Mouse (Mus musculus): ENCODE measurements around the gene Dgki.

Dgki gene

DNA sequence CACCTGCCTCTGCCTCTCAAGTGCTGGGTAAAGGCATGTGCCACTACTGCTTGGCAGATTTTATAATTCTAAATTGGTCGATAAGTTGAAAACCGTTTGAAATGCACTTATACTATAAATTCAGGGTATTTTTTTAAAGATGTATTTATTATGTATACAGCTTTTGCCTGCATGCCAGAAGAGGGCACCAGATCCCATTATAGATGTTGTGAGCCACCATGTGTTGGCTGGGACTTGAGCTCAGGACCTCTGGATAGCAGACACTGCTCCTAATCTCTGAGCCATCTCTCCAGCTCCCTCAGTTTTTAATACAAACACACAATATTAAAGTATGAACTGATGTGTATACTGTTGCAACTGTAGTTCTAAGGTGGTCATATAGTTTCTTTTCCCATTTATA is 288.4 kb downstream of the Dgki start:
- DNase-seq (ENCODE audit: low spot score) = no peak

DNA sequence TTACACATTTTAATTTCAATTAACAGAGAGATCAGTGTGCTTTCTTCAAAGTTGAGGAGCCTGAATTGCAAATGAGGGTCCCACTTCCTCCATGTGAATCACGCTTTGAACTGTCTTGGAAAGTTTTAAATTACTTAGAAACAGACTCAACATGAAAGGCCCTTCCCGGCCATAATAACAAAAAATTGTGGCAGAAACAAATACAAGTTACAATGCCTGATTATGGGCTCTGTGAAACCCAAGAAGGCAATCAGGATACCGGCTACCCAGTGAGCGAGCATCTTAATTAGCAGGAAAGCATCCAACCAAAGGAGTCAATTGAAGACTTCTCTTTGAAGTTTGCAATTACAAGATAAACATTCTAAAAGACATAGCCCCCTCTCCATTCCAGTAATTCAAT is 292.4 kb downstream of the Dgki start:
- no peak for DNase-seq (ENCODE audit: low spot score)

DNA sequence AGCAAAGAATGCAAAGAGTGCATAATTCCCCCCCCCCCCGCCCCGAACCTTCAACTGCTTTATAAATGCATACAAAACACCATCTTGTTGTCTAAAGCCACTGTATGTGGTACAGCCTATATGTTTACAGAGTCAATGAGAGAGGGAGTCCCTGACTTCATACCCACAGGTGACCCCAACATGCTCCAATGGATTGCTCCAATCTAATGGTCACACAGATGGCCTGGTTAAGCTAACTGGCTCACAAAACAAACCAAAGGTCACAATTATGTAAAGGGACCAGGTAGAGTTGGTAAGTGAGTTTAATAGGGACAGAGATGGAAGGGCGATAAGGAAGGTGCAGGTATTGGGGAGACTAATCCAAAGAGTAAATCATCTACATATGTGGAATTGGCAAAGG is 295.1 kb downstream of the Dgki start:
- DNase-seq (ENCODE audit: low spot score) = no peak

GRCm38 (mm10) chr6:37003235-37003634 is 296.7 kb downstream of the Dgki start:
- no peak for DNase-seq (ENCODE audit: low spot score)

- no peak for DNase-seq (ENCODE audit: low spot score)
Measured at GRCm38 (mm10) chr6:36998942-36999341, 301.0 kb downstream of the Dgki start.

DNA sequence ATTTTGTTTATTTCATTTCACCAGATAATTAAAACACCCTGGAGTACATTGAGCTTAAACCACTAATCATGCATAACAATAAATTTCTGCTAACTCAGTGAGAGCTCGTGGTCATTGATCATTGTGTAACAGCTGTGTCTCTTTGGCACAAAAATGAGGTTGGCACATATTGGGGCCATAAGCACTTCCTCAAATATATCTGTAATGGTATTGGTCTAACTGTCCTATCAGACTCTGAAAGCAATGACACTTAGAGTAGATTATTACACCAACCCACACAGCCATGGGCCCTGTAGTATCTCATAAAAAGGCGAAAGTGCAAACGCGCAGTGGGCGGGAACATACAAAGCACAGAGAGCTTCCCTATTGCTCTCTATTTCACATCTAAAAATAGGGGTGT is 305.7 kb downstream of the Dgki start:
- DNase-seq (ENCODE audit: low spot score) = no peak

GRCm38 (mm10) chr6:36990186-36990585 is 309.8 kb downstream of the Dgki start:
- DNase-seq (ENCODE audit: low spot score) = no peak

DNA sequence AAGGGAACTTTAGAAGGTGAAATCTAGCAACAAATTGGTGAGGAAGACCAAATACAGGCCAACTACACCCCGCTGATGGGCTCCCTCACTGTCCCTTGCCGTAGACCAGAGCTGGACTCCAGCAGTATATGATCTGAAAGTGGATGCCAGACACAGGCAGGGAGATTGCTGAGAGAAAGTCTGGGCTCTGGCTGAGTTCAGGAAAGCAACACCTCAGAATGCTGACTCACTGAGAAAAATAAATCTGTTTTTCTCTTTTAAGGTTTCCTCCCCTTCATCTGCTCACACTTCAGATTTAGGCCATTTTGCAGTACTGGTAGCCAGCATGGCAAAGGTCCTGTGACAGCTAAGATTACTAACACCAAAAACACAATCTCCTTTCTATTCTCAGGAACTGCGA is 311.2 kb downstream of the Dgki start:
- no peak for DNase-seq (ENCODE audit: low spot score)

- DNase-seq (ENCODE audit: low spot score) = peak; percentile 24
Measured at GRCm38 (mm10) chr6:36981646-36982045, 318.3 kb downstream of the Dgki start.

- DNase-seq (ENCODE audit: low spot score) = no peak
Measured at GRCm38 (mm10) chr6:36980475-36980874, 319.5 kb downstream of the Dgki start.

DNA sequence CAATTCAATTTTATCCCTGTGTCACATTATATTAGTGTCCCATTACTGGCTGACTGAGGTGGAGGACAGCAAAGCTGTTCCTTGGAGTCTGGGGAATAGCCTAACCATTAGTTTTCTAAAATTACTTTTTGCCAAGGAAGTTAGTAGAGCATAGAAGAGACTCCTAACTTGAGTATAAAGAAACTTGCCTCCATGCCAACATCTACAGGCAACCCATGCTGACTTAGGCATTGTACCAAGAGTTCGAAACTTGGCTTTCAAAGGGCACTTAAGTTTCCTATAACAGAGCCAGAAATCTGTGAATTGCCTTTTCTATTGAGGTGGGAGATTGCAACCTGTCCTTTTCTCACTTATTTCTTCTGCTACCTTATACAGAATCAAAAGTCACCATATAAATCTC is 321.8 kb downstream of the Dgki start:
- no peak for DNase-seq (ENCODE audit: low spot score)

GRCm38 (mm10) chr6:36973096-36973495 is 326.9 kb downstream of the Dgki start:
- no peak for DNase-seq (ENCODE audit: low spot score)

- no peak for DNase-seq (ENCODE audit: low spot score)
Measured at GRCm38 (mm10) chr6:36972494-36972893, 327.5 kb downstream of the Dgki start.

DNA sequence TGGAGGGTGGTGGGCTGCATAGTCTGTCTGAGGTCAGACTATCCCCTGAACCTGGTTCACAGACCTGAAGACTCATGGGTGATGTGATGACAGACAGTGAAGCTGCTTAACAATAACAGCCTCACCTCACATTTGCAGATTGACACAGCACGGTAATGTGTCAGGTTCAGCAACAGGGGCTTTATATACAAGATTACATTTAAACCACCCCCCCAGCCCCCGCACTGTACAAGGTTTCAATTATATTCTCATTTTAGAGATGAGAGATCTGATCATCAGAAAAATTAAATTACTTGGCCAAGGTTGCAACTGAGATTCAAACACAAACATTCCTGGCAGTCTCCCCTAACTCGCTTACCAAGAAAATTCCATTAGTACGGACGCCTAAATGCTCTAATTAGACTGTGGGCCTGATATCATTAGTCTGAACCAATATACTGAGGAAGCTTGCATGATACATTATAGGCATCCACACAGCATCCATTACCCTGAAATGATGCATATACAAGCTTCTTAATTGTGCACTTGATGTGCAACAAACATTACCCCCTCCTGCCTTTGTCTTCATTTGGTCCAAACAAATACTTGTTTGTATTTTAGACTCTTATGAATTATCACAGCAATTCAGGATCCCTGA is 330.6 kb downstream of the Dgki start:
- DNase-seq (ENCODE audit: low spot score) = no peak

DNA sequence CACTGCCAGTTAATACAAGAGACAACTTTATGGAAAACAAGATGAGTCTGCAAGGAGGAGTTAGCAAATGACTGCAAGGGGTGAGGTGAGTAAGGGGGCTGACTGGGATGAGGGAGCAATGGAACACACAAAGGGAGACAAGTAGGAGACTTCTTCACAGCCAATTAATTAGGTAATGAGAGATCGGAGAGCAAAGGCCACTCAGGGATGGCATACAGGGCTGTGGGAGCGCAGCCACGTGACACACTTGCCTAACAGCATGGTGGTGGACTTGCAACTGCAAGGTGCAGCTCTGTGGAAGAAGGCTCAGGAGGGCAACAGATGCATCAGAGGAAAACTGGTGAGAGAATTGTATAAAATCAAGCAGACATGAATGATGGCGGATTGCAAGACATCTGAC is 339.3 kb downstream of the Dgki start:
- DNase-seq (ENCODE audit: low spot score) = no peak

GRCm38 (mm10) chr6:36955293-36955692 is 344.7 kb downstream of the Dgki start:
- no peak for DNase-seq (ENCODE audit: low spot score)

- no peak for DNase-seq (ENCODE audit: low spot score)
Measured at GRCm38 (mm10) chr6:36950648-36951047, 349.3 kb downstream of the Dgki start.

- DNase-seq (ENCODE audit: low spot score) = no peak
Measured at GRCm38 (mm10) chr6:36947861-36948260, 352.1 kb downstream of the Dgki start.

- no peak for DNase-seq (ENCODE audit: low spot score)
Measured at GRCm38 (mm10) chr6:36937527-36937926, 362.5 kb downstream of the Dgki start.

- no peak for DNase-seq (ENCODE audit: low spot score)
Measured at GRCm38 (mm10) chr6:36936816-36937215, 363.2 kb downstream of the Dgki start.

DNA sequence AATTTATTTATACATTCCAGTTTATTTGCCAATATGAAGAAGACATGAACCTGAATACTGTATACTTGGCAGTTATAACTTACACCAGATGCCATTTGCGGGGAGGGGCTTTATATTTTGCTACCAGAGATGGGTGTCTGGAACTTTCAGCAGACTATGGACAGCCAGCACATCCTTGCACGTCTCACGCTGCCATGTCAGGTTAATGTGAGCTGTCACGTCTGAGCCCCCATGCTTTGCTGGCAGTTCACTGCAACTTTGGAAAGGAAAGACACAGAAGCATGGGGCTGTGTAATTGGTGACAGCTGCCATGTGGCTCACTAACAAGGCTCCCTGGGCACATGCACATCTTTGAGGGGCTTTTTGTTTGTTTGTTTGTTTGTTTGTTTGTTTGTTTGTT is 368.5 kb downstream of the Dgki start:
- no peak for DNase-seq (ENCODE audit: low spot score)

DNA sequence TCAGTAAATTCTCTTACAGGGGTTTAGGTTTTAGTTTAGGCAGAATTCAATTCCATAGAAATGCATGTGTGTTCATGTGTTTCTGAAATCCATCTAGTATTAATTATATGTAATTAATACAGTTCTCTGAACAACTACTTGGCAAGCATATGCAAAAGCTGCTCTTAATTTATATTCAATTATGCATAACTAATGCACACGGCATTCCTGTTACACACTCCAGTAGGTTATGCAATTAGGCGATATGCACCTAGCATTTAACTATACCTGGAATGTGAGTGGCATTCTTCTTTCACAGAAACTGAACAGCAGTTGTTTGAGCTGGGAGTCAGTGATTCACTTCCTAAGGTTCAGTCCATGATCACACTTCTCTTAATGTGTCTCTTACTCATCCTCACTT is 370.2 kb downstream of the Dgki start:
- no peak for DNase-seq (ENCODE audit: low spot score)

GRCm38 (mm10) chr6:36926455-36926854 is 373.5 kb downstream of the Dgki start:
- no peak for DNase-seq (ENCODE audit: low spot score)

DNA sequence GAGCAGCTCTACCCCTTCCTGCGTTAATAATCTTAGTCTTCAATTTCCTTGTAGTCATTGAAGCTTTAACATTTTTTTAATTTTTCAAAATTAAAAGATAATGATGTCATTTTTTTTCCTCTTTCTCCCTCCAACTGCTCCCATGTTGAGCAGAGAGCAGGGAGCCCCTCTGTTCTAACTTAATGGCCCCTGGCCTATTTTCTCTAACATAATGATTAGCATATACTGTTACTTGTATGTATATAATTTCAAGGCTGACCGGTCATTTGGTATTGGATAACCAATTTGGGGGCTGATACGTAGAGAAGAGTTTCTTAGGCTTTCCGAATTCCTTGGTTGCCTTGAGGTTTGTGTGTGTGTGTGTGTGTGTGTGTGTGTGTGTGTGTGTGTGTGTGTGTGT is 378.0 kb downstream of the Dgki start:
- DNase-seq (ENCODE audit: low spot score) = no peak

GRCm38 (mm10) chr6:36911586-36911985 is 388.4 kb downstream of the Dgki start:
- DNase-seq (ENCODE audit: low spot score) = no peak

All from left cerebral cortex, adult 11 months (tissue).